Mouse (Mus musculus) erythroblast, embryonic 14.5 days (primary cell): Measurements from ENCODE around the gene Frmd5.

ENCODE experiments used
- GATA1 ChIP-seq: IDR thresholded peaks from 2 replicates; pipeline ENCODE4 v1.6.1; 2012; ENCODE audit warnings: low read length, inconsistent platforms, mixed read lengths
- TAL1 ChIP-seq: IDR thresholded peaks from 3 replicates; pipeline ENCODE4 v1.6.1; 2012; ENCODE audit warnings: low read length, inconsistent platforms, mixed read lengths

GRCm38 (mm10) chr2:121795995-121796394 lies 10.9 kb downstream of the Frmd5 start:
- TF ChIP-seq TAL1 (no peak), GATA1 (no peak)
